Mouse (Mus musculus) stomach, postnatal 0 days (tissue): ENCODE measurements around the gene Clip4.

ENCODE experiments used
- CTCF ChIP-seq: IDR thresholded peaks from 2 replicates; pipeline ENCODE4 v1.5.1; 2016; ENCODE audit warnings: antibody characterized with exemption, low read depth, mild to moderate bottlenecking, moderate library complexity
- EP300 ChIP-seq: optimal IDR thresholded peaks from 2 replicates; pipeline ENCODE3; 2016; ENCODE audit warnings: antibody characterized with exemption

DNA sequence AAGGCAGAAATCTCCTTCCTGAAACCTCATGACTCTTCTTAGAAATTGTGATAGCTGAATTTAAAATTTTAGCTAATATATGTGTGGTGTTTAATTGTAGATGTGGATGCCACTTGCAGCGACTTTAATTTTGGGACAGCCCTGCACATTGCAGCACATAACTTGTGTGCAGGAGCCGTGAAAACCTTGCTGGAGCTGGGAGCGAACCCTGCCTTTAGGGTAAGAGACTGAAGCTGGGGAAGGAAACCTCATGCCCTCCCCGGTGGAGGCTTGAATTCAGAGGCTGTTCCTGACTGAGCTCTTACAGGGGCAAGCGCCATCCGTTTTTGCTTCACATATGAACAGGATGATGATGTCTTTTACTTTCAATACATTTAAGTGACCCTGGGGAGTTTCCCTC, 35.2 kb downstream of the Clip4 start:
- TF ChIP-seq EP300 = no peak
- no peak for TF ChIP-seq CTCF
